Mouse (Mus musculus) cerebellum, postnatal 25 days (tissue): ENCODE measurements around the gene Pacs2.

Experiments
- DNase-seq, 2 experiments: peaks; one replicate each; pipeline ENCODE4 v3.0.0; 2021; ENCODE audit warnings: mixed read lengths in 2 of 2

Gene Pacs2

DNA sequence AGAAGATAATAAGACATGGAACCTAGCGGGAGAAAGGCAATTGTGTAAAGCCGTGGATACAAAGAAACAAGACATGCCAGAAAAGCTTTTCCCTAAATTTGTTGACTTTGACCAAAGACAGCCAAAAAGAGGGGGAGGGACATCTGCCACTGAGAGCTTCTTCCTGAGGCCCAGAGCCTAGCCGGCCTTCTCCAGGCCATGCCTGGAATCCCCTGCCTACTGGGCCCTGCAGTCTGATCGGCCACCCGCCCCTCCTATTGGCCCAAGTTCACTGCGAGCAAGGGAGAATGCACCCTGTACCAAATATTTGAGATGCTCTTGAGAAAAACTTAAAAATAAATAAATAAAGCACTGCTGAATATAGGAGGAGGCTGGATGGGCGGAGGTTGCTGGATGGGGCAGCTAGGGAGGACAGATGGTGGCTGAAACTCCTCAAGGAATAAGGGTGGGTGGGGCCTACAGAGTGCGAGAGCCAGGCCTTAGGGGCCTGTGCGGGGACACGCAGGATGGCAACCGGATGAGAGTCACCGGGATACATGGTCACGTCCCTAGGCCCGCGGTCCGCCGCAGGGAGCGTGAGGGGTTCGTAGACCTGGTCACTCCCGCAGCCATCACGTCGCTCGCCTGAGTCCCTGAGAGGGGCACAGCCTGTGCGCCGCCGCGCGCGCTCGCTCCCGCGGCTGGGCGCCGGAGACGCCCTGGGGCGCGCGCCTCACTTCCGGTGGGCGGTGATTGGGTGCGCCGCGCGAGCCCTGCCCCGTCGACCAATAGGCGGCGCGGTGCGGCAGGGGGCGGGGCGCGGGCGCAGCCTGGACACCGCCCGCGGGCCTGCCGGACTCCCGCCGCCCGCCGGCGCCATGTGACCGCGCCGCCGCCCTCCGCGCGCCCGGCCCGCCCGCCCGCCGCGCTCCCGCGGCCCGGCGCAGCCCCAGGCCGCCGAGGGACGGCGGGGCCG, at the start of gene Pacs2:
Gene Pacs2 (plus strand): TSS at position 905 of the 955 bp plus-strand sequence.
- peak; percentile 96 to 99 for DNase-seq

DNA sequence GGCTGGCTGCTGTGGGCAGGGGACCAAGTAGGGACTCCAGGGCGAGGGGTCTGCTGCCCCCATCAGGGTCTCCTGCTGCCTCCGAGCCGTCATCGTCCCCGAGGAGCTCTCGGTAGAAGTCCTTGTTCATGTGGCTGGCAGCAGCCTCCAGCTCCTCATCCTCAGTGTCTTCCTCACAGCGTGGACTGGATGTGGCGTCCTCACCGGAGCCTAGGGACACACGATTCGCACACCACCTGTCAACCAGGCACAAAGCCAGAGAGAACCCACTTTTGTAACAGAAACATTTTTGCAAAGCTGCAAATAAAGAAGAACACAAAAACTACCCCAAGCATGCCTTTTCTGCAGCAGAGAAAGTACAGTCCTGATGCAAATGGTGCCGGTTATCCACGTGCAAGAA, 48.5 kb upstream of the Pacs2 start:
- DNase-seq, result peak; percentile 62 to 63

DNA sequence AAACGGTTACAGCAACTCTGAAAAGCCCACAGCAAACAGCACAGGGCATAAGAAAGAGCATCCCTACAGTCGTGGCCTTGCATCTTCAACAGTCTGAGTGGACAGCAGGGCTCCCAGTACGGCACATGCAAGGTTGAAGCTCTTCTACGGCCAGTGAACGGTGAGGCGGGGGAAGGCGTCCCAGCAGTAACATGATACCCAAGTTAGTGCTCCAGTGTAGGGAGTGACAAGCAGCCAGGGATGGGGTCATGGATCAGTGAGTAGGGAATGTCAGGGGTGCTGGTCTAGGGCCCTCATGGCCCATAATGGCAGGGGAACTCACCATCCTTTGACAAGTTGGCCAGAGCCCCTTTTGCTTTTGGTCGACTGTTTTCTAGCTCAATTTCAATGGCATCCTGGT, 45.4 kb upstream of the Pacs2 start:
- DNase-seq, result no peak

DNA sequence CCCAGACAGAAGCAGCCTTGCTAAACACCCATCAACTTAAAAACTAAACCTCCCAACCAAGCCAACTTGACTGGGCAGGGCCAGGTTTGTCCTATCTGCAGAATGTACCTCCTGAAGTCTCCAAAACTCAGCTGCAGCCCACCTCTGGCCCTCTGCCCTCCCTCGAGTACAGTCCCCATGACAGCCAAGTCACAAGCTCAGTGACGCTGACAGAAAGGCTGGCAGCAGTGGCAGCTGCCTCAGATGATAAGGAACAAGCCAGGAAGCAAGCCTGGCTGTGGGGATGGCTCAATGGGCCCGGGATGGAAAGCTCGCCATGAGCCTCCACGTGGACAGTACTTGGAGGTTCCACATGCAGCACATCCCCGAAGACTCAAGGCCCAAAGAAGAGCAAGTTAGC, 44.7 kb upstream of the Pacs2 start:
- no peak for DNase-seq

DNA sequence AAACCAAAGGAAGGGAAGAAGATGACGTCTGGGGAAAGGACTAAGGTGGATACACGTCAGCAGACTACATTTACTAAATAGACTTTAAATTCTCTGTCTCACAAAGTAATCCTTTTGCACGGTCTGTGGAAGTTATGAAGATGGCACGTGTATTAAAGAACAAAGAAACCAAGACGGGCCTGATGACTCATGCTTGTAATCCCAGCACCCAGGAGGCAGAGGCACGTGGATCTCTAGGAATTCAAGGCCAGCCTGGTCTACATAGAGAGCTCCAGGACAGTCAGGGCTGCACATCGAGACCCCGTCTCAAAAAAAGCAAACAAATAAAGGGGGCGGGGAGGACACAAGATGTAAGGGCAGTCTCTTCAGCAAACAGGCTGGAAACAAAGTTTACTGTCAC, 39.6 kb upstream of the Pacs2 start:
- no peak for DNase-seq

DNA sequence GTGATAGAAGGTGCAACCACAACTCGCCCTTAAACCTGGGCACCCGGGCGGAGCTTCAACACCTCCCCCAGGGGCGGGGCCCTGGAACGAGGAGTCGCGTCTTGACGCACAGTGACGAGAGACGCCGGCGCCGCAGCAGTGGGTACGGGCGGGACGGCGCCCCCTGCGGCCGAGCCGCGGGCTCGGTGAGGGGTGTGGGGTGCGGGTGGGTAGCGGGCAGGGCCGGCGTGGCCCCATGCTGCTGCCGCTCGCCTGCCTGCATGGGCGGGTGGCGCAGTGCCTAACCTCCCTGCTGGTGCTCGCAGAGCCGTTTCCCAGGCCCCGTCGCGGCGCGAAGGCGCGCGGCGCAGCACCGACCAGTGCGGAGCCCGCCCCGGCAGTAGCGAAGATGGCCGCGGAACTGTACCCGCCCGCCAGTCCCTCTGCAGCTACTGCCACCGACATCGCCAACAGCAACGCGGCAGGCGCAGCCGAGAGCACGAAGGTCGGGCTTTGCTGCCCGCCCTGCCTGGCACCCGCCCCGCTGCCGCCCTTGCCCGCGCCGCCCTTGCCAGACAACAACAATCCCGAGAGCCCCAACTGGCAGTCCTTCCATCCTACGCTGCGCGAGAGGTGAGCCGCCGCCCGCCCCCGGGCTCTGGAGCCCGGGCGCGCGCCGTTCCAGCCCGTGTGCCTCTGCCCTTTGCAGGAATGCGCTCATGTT, 37.8 kb upstream of the Pacs2 start, which contains the start of gene Btbd6:
Gene Btbd6 (plus strand): TSS at position 112 of the 703 bp plus-strand sequence.
- DNase-seq, result peak; percentile 95 to 97

DNA sequence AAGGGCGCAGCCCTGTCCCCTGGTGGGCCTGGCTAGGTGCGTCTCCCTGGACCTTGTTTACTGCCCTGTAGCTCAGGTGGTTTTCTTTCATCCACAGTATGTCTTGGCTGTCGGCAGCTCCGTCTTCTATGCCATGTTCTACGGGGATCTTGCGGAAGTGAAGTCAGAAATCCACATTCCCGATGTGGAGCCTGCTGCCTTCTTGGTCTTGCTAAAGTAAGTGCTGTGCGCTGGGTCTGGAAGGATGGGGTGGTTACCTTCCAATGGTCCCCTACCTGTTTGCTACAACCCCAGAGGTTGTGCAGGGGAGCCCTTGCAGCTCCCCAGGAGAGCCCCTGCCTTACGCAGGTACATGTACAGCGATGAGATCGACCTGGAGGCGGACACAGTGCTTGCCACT, 37.2 kb upstream of the Pacs2 start:
- DNase-seq, result peak in 1 of 2 experiments; percentile 46

DNA sequence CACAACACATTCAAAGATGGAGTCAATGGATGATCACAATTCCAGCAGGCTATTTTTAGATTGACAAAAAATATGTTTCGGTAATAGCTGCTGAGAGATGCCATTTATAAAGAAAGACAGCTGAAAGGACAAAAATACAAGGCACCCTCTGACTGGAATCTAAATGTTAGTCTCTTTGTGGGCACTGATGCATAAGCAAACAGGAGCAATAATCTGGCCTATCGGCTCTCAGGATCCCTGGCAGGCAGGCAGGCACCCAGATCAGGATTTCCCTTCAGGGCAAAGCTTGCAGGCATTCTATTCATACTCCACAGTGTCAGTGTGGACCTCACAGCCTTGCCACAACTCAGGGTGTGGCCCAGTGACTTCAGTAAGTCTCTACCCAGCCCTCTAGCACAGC, 32.3 kb upstream of the Pacs2 start:
- DNase-seq, result no peak

DNA sequence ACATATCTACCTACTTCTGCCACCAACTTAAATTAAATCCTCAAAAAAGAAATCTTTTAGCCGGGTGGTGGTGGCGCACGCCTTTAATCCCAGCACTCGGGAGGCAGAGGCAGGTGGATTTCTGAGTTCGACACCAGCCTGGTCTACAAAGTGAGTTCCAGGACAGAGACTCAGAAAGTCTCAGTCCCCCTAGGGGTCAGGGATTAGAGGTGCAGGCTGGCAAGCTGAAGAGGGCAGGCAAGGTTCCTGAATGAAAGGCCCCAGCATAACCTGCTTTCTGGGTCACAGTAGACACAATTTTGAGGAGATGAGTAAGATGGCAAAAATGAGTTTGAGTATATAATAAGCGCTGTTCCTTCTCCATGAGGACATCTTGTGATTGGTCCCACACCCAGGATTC, 29.0 kb upstream of the Pacs2 start:
- no peak for DNase-seq

DNA sequence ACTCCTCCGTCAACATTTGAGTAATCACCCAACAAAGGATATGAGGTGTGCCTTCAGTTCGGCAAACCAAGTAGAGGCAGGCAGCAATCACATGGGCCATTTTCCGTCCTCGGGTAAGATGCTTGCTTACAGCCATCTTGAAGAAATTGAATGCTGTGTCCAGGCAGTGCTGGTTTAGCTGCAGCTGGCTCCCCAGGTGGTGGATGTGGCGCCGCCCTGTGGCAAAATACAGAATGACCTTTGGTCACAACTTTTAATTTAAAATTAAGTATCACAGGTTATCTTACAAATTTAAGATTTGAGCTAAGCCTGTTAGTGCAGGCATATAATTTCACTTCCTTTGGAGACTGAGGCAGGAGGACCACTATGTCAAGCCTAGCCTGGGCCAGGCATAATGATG, 26.4 kb upstream of the Pacs2 start:
- DNase-seq, result peak in 1 of 2 experiments; percentile 51

DNA sequence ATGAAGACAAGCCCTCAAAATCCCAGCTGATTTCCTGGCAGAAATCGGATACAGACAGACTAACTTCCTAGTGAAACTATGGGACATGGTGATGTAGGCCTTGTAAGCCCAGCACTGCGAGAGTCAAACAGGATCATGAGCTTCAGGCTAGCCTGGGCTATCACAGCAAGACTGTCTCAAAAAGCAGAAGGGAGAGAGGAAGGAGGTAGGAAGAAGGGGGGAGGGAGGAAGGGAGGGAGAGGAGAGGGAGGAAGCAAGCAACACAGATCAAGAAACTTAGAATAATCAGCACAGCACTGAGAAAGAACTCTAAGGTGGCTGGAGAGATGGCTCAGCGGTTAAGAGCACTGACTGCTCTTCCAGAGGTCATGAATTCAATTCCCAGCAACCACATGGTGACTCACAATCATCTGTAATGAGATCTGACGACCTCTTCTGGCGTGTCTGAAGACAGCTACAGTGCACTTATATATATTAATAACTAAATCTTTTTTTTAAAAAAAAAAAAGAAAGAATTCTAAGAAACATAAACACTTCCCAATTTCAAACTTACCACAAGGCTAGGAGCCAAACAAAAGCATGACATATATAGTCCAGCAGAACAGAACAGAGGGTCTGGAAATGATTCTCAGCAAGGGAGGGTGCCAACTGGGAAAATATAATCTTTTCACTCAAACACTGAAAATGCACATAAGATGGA, 23.5 kb upstream of the Pacs2 start:
- DNase-seq, result no peak

DNA sequence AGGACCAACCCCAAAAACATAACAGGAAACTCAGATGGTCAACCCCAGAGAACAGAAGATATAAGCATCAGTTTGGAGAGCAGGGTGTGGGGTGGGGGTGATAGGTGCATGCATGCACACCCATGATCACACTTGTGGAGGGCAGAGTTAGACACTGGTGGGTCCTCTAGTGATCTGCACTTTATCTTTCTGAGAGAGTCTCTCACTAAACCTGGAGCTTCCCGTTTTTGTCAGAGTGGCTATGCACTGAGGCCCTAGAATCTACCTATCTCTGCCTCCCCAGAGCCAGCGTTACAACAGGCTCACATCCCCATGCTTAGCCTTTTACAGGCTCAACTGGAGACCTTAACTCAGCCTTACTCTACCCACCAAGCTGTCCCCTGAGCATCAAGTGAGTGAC, 22.9 kb upstream of the Pacs2 start:
- DNase-seq, result no peak

DNA sequence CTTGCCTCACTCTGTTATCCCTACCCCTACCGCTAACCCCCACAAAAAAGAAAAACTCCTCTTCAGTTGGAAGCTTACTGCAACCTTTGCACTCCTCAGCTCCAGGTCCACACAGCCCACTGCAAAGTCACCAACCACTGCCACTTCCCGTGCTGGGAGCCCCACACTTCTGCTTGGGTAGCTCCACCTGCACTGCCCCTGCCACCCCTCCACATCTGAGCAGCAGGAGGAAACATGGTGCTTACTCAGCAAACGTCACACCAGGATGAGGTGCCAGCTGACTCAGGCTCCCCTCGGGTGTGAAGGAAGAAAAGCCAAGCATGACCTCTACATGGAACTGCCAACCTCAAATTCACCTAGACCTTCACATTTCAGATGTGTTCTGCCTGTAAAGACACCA, 20.2 kb upstream of the Pacs2 start:
- DNase-seq, result peak in 1 of 2 experiments; percentile 25

DNA sequence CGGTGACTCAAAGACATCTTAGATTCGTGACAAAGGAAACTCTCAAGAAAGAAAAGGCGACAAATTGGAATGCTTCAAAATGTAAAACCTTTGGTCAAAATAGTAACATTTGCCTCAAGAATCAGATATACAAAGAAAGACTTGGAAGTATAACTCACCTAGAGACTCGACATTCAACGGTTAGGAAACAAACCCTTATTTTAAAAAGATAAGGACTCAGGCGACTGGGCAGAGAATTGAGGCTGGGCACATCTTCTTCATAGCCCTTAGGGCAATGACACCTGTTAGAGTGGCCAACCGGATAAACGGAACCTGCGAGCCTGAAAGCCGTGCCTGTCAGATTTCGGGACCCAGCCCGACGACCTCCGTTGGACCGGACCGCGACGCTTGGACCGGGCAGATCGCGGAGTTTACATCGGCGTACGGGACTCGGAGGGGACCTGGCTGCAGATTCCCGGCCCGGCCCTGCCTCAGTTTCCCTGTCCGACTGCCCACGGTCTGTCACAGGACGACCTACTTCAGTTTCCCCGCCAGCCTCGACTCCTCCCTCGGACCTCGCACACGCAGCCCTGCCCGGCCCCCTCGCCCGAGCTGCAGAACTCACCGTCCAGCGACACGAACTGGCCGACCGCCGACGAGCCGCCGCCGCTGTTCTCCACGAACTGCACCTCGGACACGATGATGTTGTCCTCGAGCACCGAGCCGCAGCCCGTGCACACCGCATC, 14.6 kb upstream of the Pacs2 start:
- no peak for DNase-seq

DNA sequence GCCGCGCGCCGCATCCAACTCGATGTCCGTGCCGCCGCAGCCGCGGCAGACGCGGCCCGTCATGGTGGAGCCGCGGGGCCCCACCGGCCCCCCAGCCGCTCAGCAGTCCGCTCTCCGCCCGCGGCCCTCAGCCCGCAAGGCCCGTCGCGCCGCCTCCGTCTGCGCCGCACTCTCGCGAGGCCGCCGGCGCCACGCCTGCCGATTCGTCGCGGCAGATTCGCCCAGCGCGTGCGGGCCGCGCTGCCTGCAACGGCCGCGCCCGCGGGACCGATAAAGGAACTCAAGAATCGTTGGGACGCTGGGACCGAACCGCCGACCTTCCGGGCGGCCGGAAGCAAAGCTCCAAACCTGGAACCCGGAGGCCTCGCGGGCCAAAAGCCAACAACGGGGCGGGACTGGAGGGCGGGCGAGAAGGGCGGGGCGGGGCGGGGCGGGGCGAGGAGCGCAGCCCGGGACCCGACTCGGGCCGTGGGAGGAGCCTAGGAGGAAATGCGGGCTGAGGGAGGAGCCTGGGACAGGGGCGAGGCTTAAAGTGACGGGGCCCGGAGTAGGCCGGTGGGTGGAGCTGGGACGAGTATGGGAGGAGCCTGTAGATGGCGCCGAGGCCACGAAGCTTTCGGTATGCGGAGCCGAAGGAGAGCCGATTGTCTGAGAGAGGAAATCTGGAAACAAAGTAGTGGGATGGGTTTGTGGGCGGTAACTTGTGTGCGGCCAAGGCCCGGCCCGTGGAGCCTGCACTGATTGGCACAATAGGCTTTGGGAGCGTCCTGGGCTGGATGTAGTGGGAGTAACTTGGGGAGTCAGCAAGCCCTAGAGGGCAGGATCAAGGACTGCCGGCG, 13.8 kb upstream of the Pacs2 start, which contains the start of gene Brf1:
Gene Brf1 (minus strand): TSS at position 411 of the 839 bp plus-strand sequence.
- peak; percentile 94 to 97 for DNase-seq

DNA sequence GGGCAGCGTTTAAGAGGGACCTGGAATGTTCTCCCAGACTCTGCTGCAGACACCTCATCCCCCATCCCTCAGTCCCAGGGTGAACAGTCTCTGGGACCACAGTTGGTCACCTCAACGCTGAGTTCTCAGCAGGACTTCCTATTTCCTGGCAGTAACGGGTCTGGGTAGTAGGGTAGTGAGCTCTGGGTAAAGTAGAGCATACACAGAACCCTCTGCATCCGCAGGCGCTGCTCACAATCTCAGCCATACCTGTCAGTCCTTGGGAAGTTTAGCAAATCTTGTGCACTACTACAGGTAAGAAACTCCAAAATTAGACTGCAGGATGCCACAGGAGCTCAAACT, 13.2 kb upstream of the Pacs2 start:
- DNase-seq, result no peak

DNA sequence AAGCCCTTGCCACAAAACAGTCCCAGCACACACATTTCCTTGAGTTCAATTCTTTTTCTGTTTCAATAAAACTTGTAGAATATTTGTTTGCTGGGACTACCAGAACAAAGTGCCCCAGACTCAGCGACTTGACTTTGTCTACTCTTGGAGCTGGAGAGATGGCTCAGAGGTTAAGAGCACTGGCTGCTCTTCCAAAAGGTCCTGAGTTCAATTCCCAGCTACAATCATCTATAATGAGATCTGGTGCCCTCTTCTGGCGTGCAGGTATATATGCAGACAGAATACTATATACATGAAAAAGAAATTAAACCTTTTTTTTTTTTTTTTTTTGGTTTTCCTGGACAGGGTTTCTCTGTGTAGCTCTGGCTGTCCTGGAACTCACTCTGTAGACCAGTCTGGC, 11.6 kb upstream of the Pacs2 start:
- DNase-seq, result peak in 1 of 2 experiments; percentile 38

DNA sequence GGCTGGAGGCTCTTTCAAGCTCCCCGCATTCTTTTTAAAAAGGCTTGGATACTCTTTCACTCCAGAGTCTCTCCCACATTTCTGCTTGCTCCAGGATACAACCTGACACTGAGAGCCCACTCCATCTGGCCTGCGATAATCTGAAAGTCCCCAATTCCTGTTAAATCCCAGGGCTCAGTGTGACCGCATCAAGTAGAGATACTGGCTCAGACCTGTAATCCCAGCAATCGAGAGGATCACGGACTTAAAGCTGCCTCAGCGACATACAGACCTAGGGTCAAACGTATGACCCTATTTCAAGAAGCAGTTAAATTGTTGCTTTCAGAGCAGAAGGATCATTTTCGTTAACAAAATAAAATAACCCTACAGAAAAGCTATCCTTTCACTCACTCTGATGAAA, 10.3 kb upstream of the Pacs2 start:
- no peak for DNase-seq

DNA sequence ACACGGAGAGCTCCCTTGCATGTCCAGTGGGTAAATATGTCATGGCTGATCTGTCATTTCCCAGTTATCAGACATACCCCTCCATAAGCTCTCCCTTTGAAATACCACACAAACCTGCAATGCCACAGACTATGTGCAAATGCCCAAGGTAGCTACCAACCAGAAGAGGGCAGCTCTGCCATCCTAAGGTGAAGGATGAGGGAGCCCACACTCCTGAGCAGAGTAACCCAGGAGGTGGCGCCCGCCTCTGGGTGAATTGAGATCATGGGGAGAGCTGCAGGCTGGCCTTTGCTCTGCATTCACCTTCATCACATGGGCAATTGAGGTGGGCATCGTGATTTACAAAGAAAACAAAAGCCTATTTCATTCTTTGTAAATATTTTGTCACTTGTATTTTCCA, 9.3 kb upstream of the Pacs2 start:
- peak; percentile 68 to 84 for DNase-seq

DNA sequence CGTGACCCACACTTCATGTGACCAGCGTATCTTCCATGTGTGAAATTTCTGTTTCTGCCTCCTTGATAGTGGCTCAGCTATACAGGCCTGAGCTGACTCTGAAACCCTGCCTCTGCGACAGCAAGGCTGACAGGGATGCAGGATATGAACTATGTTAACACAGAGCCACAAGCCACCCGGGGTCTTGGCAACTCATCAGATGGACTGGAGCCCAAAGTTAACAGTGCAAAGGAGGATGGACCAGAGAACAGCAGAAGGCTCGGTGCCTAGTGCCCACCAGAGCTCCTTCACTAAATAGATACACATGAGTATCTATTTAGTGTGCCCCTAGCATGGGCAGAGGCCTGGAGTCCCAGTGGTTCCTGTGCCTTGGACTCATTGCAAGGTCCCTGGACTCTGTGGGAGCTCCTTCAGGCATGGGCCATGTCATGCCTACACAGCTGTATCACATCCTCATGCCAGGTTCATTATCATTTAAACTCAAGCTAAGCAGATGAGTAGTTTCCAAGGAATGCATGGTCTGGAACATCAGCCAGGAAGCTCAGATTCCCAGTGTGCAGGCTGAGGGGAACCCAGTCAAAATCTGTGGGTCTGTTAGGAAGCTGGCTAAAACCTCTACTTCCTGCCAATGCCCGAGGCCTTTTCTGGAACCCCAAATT, 2.5 kb upstream of the Pacs2 start:
- peak in 1 of 2 experiments; percentile 51 for DNase-seq

DNA sequence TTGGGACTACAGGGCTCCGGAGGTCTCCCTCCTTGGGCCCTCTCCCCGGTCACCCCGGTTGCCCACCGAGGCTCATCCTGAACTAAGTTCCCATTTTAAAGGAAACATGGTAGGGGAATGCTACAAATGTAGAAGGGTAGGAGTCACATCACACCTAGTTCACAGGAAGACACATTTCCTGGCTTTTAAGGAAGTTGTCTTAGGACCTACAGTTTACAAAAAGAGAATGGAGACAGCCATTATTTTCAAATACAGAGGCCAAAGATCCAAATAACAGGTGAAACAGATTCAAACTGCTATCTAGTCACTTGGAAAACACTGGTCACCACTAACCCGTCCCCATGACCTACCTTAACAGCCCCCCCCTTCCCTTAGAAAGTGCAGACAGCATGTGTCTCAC, 1.9 kb upstream of the Pacs2 start:
- no peak for DNase-seq
